Mouse (Mus musculus): ENCODE data around the gene Tmem161a. TPM values are rescaled to one million over a fixed set of nuclear protein-coding genes. Genes with fewer than 3 reads are reported as not detected.

The Tmem161a gene
- polyA plus RNA-seq, 1 experiment from 2014 or later = 26.2 TPM

GRCm38 (mm10) chr8:70220236-70220840 lies 48.2 kb downstream of the Tmem161a start:
- no peak overlapping the region for H3K4me3 ChIP-seq (ENCODE audit: low read depth, low read length)
- no peak overlapping the region for H3K9ac ChIP-seq (replicated peaks; ENCODE audit: low read length)
- H3K4me2 ChIP-seq (ENCODE audit: low read depth, low read length) = no peak overlapping the region
- H3K4me1 ChIP-seq (ENCODE audit: control insufficient read depth, insufficient read depth, low read length) = no peaks in the 10 kb centered on the region
- no peaks in the 10 kb centered on the region for H3K9me3 ChIP-seq (replicated peaks; ENCODE audit: control insufficient read depth, low read length)
- H3K36me3 ChIP-seq (replicated peaks; ENCODE audit: control insufficient read depth, insufficient read depth, low read depth, low read length) = no peaks in the 10 kb centered on the region; the same call in none of the 2 replicates
- no peak overlapping the region for H3K27ac ChIP-seq (replicated peaks; ENCODE audit: low read depth, low read length)
- WGBS = 67% methylated on average over 8 of the region's 8 CpGs
- DNase-seq (ENCODE audit: low spot score) (no peak), ATAC-seq (replicated peaks; ENCODE audit: insufficient number of reproducible peaks, low FRiP score, low TSS enrichment, low read depth) (no peak)
- no peaks in the 10 kb centered on the region for H3K27me3 ChIP-seq (ENCODE audit: control insufficient read depth, insufficient read depth, low read length)

GRCm38 (mm10) chr8:70220911-70221310 lies 48.8 kb downstream of the Tmem161a start:
- H3K9me3 ChIP-seq (replicated peaks; ENCODE audit: control insufficient read depth, low read length) = no peaks in the 10 kb centered on the region
- no peaks in the 10 kb centered on the region for H3K27me3 ChIP-seq (ENCODE audit: control insufficient read depth, insufficient read depth, low read length)
- DNase-seq (ENCODE audit: low spot score) (no peak), ATAC-seq (replicated peaks; ENCODE audit: insufficient number of reproducible peaks, low FRiP score, low TSS enrichment, low read depth) (no peak)
- H3K36me3 ChIP-seq (replicated peaks; ENCODE audit: control insufficient read depth, insufficient read depth, low read depth, low read length) = no peaks in the 10 kb centered on the region; the same call in none of the 2 replicates
- no peak overlapping the region for H3K4me3 ChIP-seq (ENCODE audit: low read depth, low read length)
- WGBS = 88% methylated on average over 3 of the region's 3 CpGs
- no peak overlapping the region for H3K27ac ChIP-seq (replicated peaks; ENCODE audit: low read depth, low read length)
- H3K4me1 ChIP-seq (ENCODE audit: control insufficient read depth, insufficient read depth, low read length) = no peaks in the 10 kb centered on the region
- H3K4me2 ChIP-seq (ENCODE audit: low read depth, low read length) = no peak overlapping the region
- no peak overlapping the region for H3K9ac ChIP-seq (replicated peaks; ENCODE audit: low read length)

GRCm38 (mm10) chr8:70222041-70222440 lies 49.9 kb downstream of the Tmem161a start:
- Histone ChIP-seq H3K9ac (replicated peaks; ENCODE audit: low read length) (no peak overlapping the region), H3K27me3 (ENCODE audit: control insufficient read depth, insufficient read depth, low read length) (no peaks in the 10 kb centered on the region), H3K36me3 (replicated peaks; ENCODE audit: control insufficient read depth, insufficient read depth, low read depth, low read length) (no peaks in the 10 kb centered on the region; the same call in none of the 2 replicates), H3K4me3 (ENCODE audit: low read depth, low read length) (no peak overlapping the region), H3K27ac (replicated peaks; ENCODE audit: low read depth, low read length) (no peak overlapping the region), H3K4me1 (ENCODE audit: control insufficient read depth, insufficient read depth, low read length) (no peaks in the 10 kb centered on the region), H3K4me2 (ENCODE audit: low read depth, low read length) (no peak overlapping the region), H3K9me3 (replicated peaks; ENCODE audit: control insufficient read depth, low read length) (no peaks in the 10 kb centered on the region)
- ATAC-seq (replicated peaks; ENCODE audit: insufficient number of reproducible peaks, low FRiP score, low TSS enrichment, low read depth) = no peak
- WGBS = 92% methylated on average over 12 of the region's 12 CpGs
- no peak for DNase-seq (ENCODE audit: low spot score)

- H3K36me3 ChIP-seq (replicated peaks; ENCODE audit: control insufficient read depth, insufficient read depth, low read depth, low read length) = no peaks in the 10 kb centered on the region; the same call in none of the 2 replicates
Observed at GRCm38 (mm10) chr8:70223341-70223740, 51.2 kb downstream of the Tmem161a start.

GRCm38 (mm10) chr8:70227997-70228396 lies 55.8 kb downstream of the Tmem161a start:
- H3K36me3 ChIP-seq (replicated peaks; ENCODE audit: control insufficient read depth, insufficient read depth, low read depth, low read length) = no peaks in the 10 kb centered on the region; the same call in none of the 2 replicates
- no peak overlapping the region for H3K4me3 ChIP-seq (ENCODE audit: low read depth, low read length)
- H3K9me3 ChIP-seq (replicated peaks; ENCODE audit: control insufficient read depth, low read length) = no peaks in the 10 kb centered on the region
- no peak overlapping the region for H3K9ac ChIP-seq (replicated peaks; ENCODE audit: low read length)
- DNase-seq (ENCODE audit: low spot score) (peak; percentile 7), ATAC-seq (replicated peaks; ENCODE audit: insufficient number of reproducible peaks, low FRiP score, low TSS enrichment, low read depth) (no peak)
- H3K4me1 ChIP-seq (ENCODE audit: control insufficient read depth, insufficient read depth, low read length) = no peaks in the 10 kb centered on the region
- WGBS = 44% methylated on average over 4 of the region's 4 CpGs
- H3K27me3 ChIP-seq (ENCODE audit: control insufficient read depth, insufficient read depth, low read length) = no peaks in the 10 kb centered on the region
- no peak overlapping the region for H3K4me2 ChIP-seq (ENCODE audit: low read depth, low read length)
- H3K27ac ChIP-seq (replicated peaks; ENCODE audit: low read depth, low read length) = no peak overlapping the region

More at GRCm38 (mm10) chr8:70223341-70223740, 51.2 kb downstream of the Tmem161a start:
- H3K4me2 ChIP-seq (ENCODE audit: low read depth, low read length) = no peak overlapping the region
- H3K4me3 ChIP-seq (ENCODE audit: low read depth, low read length) = no peak overlapping the region
- peak; percentile 13 for DNase-seq (ENCODE audit: low spot score)
- no peak overlapping the region for H3K9ac ChIP-seq (replicated peaks; ENCODE audit: low read length)
- 56% methylated on average over 6 of the region's 6 CpGs for WGBS
- no peak for ATAC-seq (replicated peaks; ENCODE audit: insufficient number of reproducible peaks, low FRiP score, low TSS enrichment, low read depth)
- H3K27me3 ChIP-seq (ENCODE audit: control insufficient read depth, insufficient read depth, low read length) = no peaks in the 10 kb centered on the region
- H3K4me1 ChIP-seq (ENCODE audit: control insufficient read depth, insufficient read depth, low read length) = no peaks in the 10 kb centered on the region
- H3K27ac ChIP-seq (replicated peaks; ENCODE audit: low read depth, low read length) = no peak overlapping the region
- no peaks in the 10 kb centered on the region for H3K9me3 ChIP-seq (replicated peaks; ENCODE audit: control insufficient read depth, low read length)

GRCm38 (mm10) chr8:70230837-70231236 lies 58.7 kb downstream of the Tmem161a start:
- Histone ChIP-seq H3K9me3 (replicated peaks; ENCODE audit: control insufficient read depth, low read length) (no peaks in the 10 kb centered on the region), H3K36me3 (replicated peaks; ENCODE audit: control insufficient read depth, insufficient read depth, low read depth, low read length) (no peaks in the 10 kb centered on the region), H3K27ac (replicated peaks; ENCODE audit: low read depth, low read length) (no peak overlapping the region), H3K9ac (replicated peaks; ENCODE audit: low read length) (no peak overlapping the region), H3K4me1 (ENCODE audit: control insufficient read depth, insufficient read depth, low read length) (peaks cover 3% of the 10 kb centered on the region; the same call in 1 of the 2 replicates), H3K27me3 (ENCODE audit: control insufficient read depth, insufficient read depth, low read length) (no peaks in the 10 kb centered on the region), H3K4me2 (ENCODE audit: low read depth, low read length) (no peak overlapping the region), H3K4me3 (ENCODE audit: low read depth, low read length) (no peak overlapping the region)
- DNase-seq (ENCODE audit: low spot score) = no peak
- ATAC-seq (replicated peaks; ENCODE audit: insufficient number of reproducible peaks, low FRiP score, low TSS enrichment, low read depth) = no peak
- WGBS = 90% methylated on average over 9 of the region's 9 CpGs

Other genes starting within 250 kb of the Tmem161a start
- gene Gatad2a, start 176.0 kb upstream of the Tmem161a start, polyA plus RNA-seq (2014; fragmentation: Nextera tagmentation; extraction: Ambion mirVana) = 64.4 and 78.8 TPM in 2 replicates
- gene Mau2, start 129.6 kb upstream of the Tmem161a start, polyA plus RNA-seq (2014; fragmentation: Nextera tagmentation; extraction: Ambion mirVana) = 44.8 and 47.8 TPM in 2 replicates
- gene Sugp1, start 129.5 kb upstream of the Tmem161a start, polyA plus RNA-seq (2014; fragmentation: Nextera tagmentation; extraction: Ambion mirVana) = 29.1 and 32.1 TPM in 2 replicates
- gene Tm6sf2, start 99.4 kb upstream of the Tmem161a start, polyA plus RNA-seq (2014; fragmentation: Nextera tagmentation; extraction: Ambion mirVana) = 0.34 and 0.72 TPM in 2 replicates
- gene Hapln4, start 88.9 kb upstream of the Tmem161a start, polyA plus RNA-seq (2014; fragmentation: Nextera tagmentation; extraction: Ambion mirVana) = 0.07 TPM in 1 of 2 replicates, not detected in the other
- gene Ncan, start 51.5 kb upstream of the Tmem161a start, polyA plus RNA-seq (2014; fragmentation: Nextera tagmentation; extraction: Ambion mirVana) = 6.4 and 7.3 TPM in 2 replicates
- gene Nr2c2ap, start 41.0 kb upstream of the Tmem161a start, polyA plus RNA-seq (2014; fragmentation: Nextera tagmentation; extraction: Ambion mirVana) = 19.2 and 19.5 TPM in 2 replicates
- 17.0 and 18.3 TPM in 2 replicates for gene Rfxank, start 33.2 kb upstream of the Tmem161a start, polyA plus RNA-seq (2014; fragmentation: Nextera tagmentation; extraction: Ambion mirVana)
- gene Borcs8, start 32.9 kb upstream of the Tmem161a start, polyA plus RNA-seq (2014; fragmentation: Nextera tagmentation; extraction: Ambion mirVana) = 40.4 and 46.6 TPM in 2 replicates
- 0.45 and 0.64 TPM in 2 replicates for gene Mef2b, start 32.6 kb upstream of the Tmem161a start, polyA plus RNA-seq (2014; fragmentation: Nextera tagmentation; extraction: Ambion mirVana)
- 1.3 and 1.4 TPM in 2 replicates for gene Slc25a42, start 39.9 kb downstream of the Tmem161a start, polyA plus RNA-seq (2014; fragmentation: Nextera tagmentation; extraction: Ambion mirVana)
- 31.4 and 34.0 TPM in 2 replicates for gene Sugp2, start 61.9 kb downstream of the Tmem161a start, polyA plus RNA-seq (2014; fragmentation: Nextera tagmentation; extraction: Ambion mirVana)
- gene Armc6, start 62.1 kb downstream of the Tmem161a start, polyA plus RNA-seq (2014; fragmentation: Nextera tagmentation; extraction: Ambion mirVana) = 21.9 and 28.4 TPM in 2 replicates
- 48.9 and 52.9 TPM in 2 replicates for gene Homer3, start 110.5 kb downstream of the Tmem161a start, polyA plus RNA-seq (2014; fragmentation: Nextera tagmentation; extraction: Ambion mirVana)
- 51.4 and 52.5 TPM in 2 replicates for gene Ddx49, start 130.1 kb downstream of the Tmem161a start, polyA plus RNA-seq (2014; fragmentation: Nextera tagmentation; extraction: Ambion mirVana)
- gene Cope, start 130.2 kb downstream of the Tmem161a start, polyA plus RNA-seq (2014; fragmentation: Nextera tagmentation; extraction: Ambion mirVana) = 220 and 271 TPM in 2 replicates
- 3.9 and 4.0 TPM in 2 replicates for gene Cers1, start 143.4 kb downstream of the Tmem161a start, polyA plus RNA-seq (2014; fragmentation: Nextera tagmentation; extraction: Ambion mirVana)
- gene Gdf1, start 157.5 kb downstream of the Tmem161a start, polyA plus RNA-seq (2014; fragmentation: Nextera tagmentation; extraction: Ambion mirVana) = 0.22 and 3.1 TPM in 2 replicates
- gene Upf1, start 180.9 kb downstream of the Tmem161a start, polyA plus RNA-seq (2014; fragmentation: Nextera tagmentation; extraction: Ambion mirVana) = 20.4 and 21.0 TPM in 2 replicates
- gene Comp, start 201.2 kb downstream of the Tmem161a start, polyA plus RNA-seq (2014; fragmentation: Nextera tagmentation; extraction: Ambion mirVana) = 0.17 TPM in 1 of 2 replicates, not detected in the other

All from embryonic facial prominence, embryonic 11.5 days (tissue).